Mouse (Mus musculus): ENCODE data around the gene Best1. TPM values are rescaled to one million over a fixed set of nuclear protein-coding genes. Genes with fewer than 3 reads are reported as not detected.

Gene Best1
- 0.08 TPM in 1 of 2 replicates, not detected in the other for polyA plus RNA-seq (2012; rRNA removed)
- polyA plus RNA-seq (2014; fragmentation: Nextera tagmentation; extraction: Ambion mirVana), result 0.09 and 0.10 TPM in 2 replicates

- Histone ChIP-seq H3K27ac (no peak within 1 kb of the TSS), H3K9me3 (ENCODE audit: control insufficient read depth, low read length) (no peaks in the 10 kb centered on the region), H3K36me3 (replicated peaks; ENCODE audit: control insufficient read depth, insufficient read depth, low read depth) (no peaks in the 10 kb centered on the region), H3K27me3 (ENCODE audit: control insufficient read depth, insufficient read depth, low read length) (no peaks in the 10 kb centered on the region), H3K4me3 (ENCODE audit: insufficient read depth in 1 of 2, low read depth in 2 of 2, low read length in 2 of 2) (no peak within 1 kb of the TSS), H3K4me2 (ENCODE audit: low read depth) (no peak within 1 kb of the TSS), H3K4me1 (replicated peaks; ENCODE audit: control insufficient read depth in 2 of 2, insufficient read depth in 2 of 2, low read length in 1 of 2) (peaks cover 0 to 2% of the 10 kb centered on the region in 2 experiments; a peak in 1 of 4 replicates), H3K9ac (replicated peaks) (no peak within 1 kb of the TSS)
- WGBS (ENCODE audit: insufficient replicate concordance), result 67% methylated on average over 7 of the region's 7 CpGs
- DNase-seq (ENCODE audit: low read depth in 3 of 3, low spot score in 3 of 3) (no peak), ATAC-seq (ENCODE audit: insufficient read depth) (no peak; the same call in 1 of the 2 replicates)
- no peak for TF ChIP-seq CTCF (IDR thresholded peaks at IDR 0.05; ENCODE audit: low read depth)
- TF ChIP-seq EP300 (IDR thresholded peaks at IDR 0.05; ENCODE audit: low read depth), result no peak
Observed at GRCm38 (mm10) chr19:10001206-10001969, at the start of gene Best1, which contains the start of gene Rab3il1. Best1 (minus strand) TSS chr19:10001633. Rab3il1 (plus strand) TSS chr19:10001669.

- H3K4me1 ChIP-seq (replicated peaks; ENCODE audit: control insufficient read depth in 2 of 2, insufficient read depth in 2 of 2, low read length in 1 of 2), result peaks cover 5 to 13% of the 10 kb centered on the region in 2 experiments
- no peak overlapping the region for H3K4me3 ChIP-seq (ENCODE audit: insufficient read depth in 1 of 2, low read depth in 2 of 2, low read length in 2 of 2)
- 72% methylated on average over 2 of the region's 2 CpGs for WGBS (ENCODE audit: insufficient replicate concordance)
- no peaks in the 10 kb centered on the region for H3K9me3 ChIP-seq (ENCODE audit: control insufficient read depth, low read length)
- no peak for TF ChIP-seq EP300 (IDR thresholded peaks at IDR 0.05; ENCODE audit: low read depth)
- no peak for TF ChIP-seq CTCF (IDR thresholded peaks at IDR 0.05; ENCODE audit: low read depth)
- no peak overlapping the region for H3K27ac ChIP-seq
- ATAC-seq (ENCODE audit: insufficient read depth) (no peak), DNase-seq (ENCODE audit: low read depth in 3 of 3, low spot score in 3 of 3) (no peak)
- no peak overlapping the region for H3K4me2 ChIP-seq (ENCODE audit: low read depth)
- no peak overlapping the region for H3K9ac ChIP-seq (replicated peaks)
- H3K36me3 ChIP-seq (replicated peaks; ENCODE audit: control insufficient read depth, insufficient read depth, low read depth), result no peaks in the 10 kb centered on the region
- H3K27me3 ChIP-seq (ENCODE audit: control insufficient read depth, insufficient read depth, low read length), result no peaks in the 10 kb centered on the region
Observed at GRCm38 (mm10) chr19:10050438-10050837, 49.0 kb upstream of the Best1 start.

- TF ChIP-seq CTCF (IDR thresholded peaks at IDR 0.05; ENCODE audit: low read depth) (no peak), EP300 (IDR thresholded peaks at IDR 0.05; ENCODE audit: low read depth) (no peak)
- ATAC-seq (ENCODE audit: insufficient read depth), result no peak
Observed at GRCm38 (mm10) chr19:10049533-10049932, 48.1 kb upstream of the Best1 start.

GRCm38 (mm10) chr19:10046983-10047382 lies 45.5 kb upstream of the Best1 start:
- 19% methylated on average over 3 of the region's 3 CpGs for WGBS (ENCODE audit: insufficient replicate concordance)
- Histone ChIP-seq H3K9me3 (ENCODE audit: control insufficient read depth, low read length) (no peaks in the 10 kb centered on the region), H3K27ac (no peak overlapping the region), H3K27me3 (ENCODE audit: control insufficient read depth, insufficient read depth, low read length) (no peaks in the 10 kb centered on the region), H3K9ac (replicated peaks) (no peak overlapping the region; the same call in 1 of the 2 replicates), H3K4me3 (ENCODE audit: insufficient read depth in 1 of 2, low read depth in 2 of 2, low read length in 2 of 2) (no peak overlapping the region), H3K4me1 (replicated peaks; ENCODE audit: control insufficient read depth in 2 of 2, insufficient read depth in 2 of 2, low read length in 1 of 2) (peaks cover 13 to 36% of the 10 kb centered on the region in 2 experiments), H3K36me3 (replicated peaks; ENCODE audit: control insufficient read depth, insufficient read depth, low read depth) (no peaks in the 10 kb centered on the region), H3K4me2 (ENCODE audit: low read depth) (no peak overlapping the region)
- no peak for DNase-seq (ENCODE audit: low read depth in 3 of 3, low spot score in 3 of 3)
- no peak for TF ChIP-seq CTCF (IDR thresholded peaks at IDR 0.05; ENCODE audit: low read depth)
- no peak for ATAC-seq (ENCODE audit: insufficient read depth)

More at GRCm38 (mm10) chr19:10049533-10049932, 48.1 kb upstream of the Best1 start:
- H3K4me2 ChIP-seq (ENCODE audit: low read depth), result no peak overlapping the region
- no peaks in the 10 kb centered on the region for H3K36me3 ChIP-seq (replicated peaks; ENCODE audit: control insufficient read depth, insufficient read depth, low read depth)
- no peak overlapping the region for H3K27ac ChIP-seq
- no peak overlapping the region for H3K9ac ChIP-seq (replicated peaks)
- peaks cover 10 to 21% of the 10 kb centered on the region in 2 experiments for H3K4me1 ChIP-seq (replicated peaks; ENCODE audit: control insufficient read depth in 2 of 2, insufficient read depth in 2 of 2, low read length in 1 of 2)
- no peak overlapping the region for H3K4me3 ChIP-seq (ENCODE audit: insufficient read depth in 1 of 2, low read depth in 2 of 2, low read length in 2 of 2)
- no peak for DNase-seq (ENCODE audit: low read depth in 3 of 3, low spot score in 3 of 3)
- no peaks in the 10 kb centered on the region for H3K27me3 ChIP-seq (ENCODE audit: control insufficient read depth, insufficient read depth, low read length)
- no peaks in the 10 kb centered on the region for H3K9me3 ChIP-seq (ENCODE audit: control insufficient read depth, low read length)

GRCm38 (mm10) chr19:10046346-10046745 lies 44.9 kb upstream of the Best1 start:
- Histone ChIP-seq H3K27me3 (ENCODE audit: control insufficient read depth, insufficient read depth, low read length) (no peaks in the 10 kb centered on the region; the same call in 1 of the 2 replicates), H3K4me1 (replicated peaks; ENCODE audit: control insufficient read depth in 2 of 2, insufficient read depth in 2 of 2, low read length in 1 of 2) (peaks cover 16 to 36% of the 10 kb centered on the region in 2 experiments), H3K9me3 (ENCODE audit: control insufficient read depth, low read length) (no peaks in the 10 kb centered on the region), H3K27ac (no peak overlapping the region), H3K4me3 (ENCODE audit: insufficient read depth in 1 of 2, low read depth in 2 of 2, low read length in 2 of 2) (no peak overlapping the region), H3K4me2 (ENCODE audit: low read depth) (no peak overlapping the region), H3K9ac (replicated peaks) (no peak overlapping the region), H3K36me3 (replicated peaks; ENCODE audit: control insufficient read depth, insufficient read depth, low read depth) (no peaks in the 10 kb centered on the region)
- TF ChIP-seq CTCF (IDR thresholded peaks at IDR 0.05; ENCODE audit: low read depth), result no peak
- 58% methylated on average over 4 of the region's 4 CpGs for WGBS (ENCODE audit: insufficient replicate concordance)
- ATAC-seq (ENCODE audit: insufficient read depth) (no peak), DNase-seq (ENCODE audit: low read depth in 3 of 3, low spot score in 3 of 3) (no peak)

Measured in liver, embryonic 14.5 days (tissue).